In genomic region chr2:94333841-94334741, GRCm38 (mm10) we compare ENCODE assay signal across 9 mouse cellular contexts.
DNase-seq lines count a peak whose midpoint lies in the region; ATAC-seq and TF ChIP-seq lines count a peak whose summit lies in the region.
"Had no signal": no experiment of that assay in that cellular context is flagged by ENCODE, and none has a peak within 500 bp of the region (broad histone marks: within the 10 kb centered on the region; RNA-seq: fewer than 3 reads in every experiment).

No protein-coding gene starts in this region.

- no peak overlapping the region for H3K9ac ChIP-seq in hindbrain, embryonic 16.5 days (ENCODE audit: low read depth, low read length)
- H3K9ac ChIP-seq in hindbrain, embryonic 13.5 days, result no peak overlapping the region

- H3K9me3 ChIP-seq in hindbrain, embryonic 16.5 days (ENCODE audit: control insufficient read depth, low read length), result no peaks in the 10 kb centered on the region
- no peaks in the 10 kb centered on the region for H3K9me3 ChIP-seq in hindbrain, embryonic 13.5 days

- ATAC-seq in hindbrain, embryonic 16.5 days, result no peak
- ATAC-seq in hindbrain, embryonic 13.5 days (ENCODE audit: low FRiP score), result no peak

- H3K4me2 ChIP-seq in hindbrain, embryonic 16.5 days (ENCODE audit: low read length), result no peak overlapping the region
- no peak overlapping the region for H3K4me2 ChIP-seq in hindbrain, embryonic 13.5 days

- H3K4me3 ChIP-seq in hindbrain, embryonic 16.5 days (ENCODE audit: low read length), result no peak overlapping the region
- H3K4me3 ChIP-seq in hindbrain, embryonic 13.5 days, result no peak overlapping the region

- TF ChIP-seq POLR2A in brain, embryonic 14.5 days (IDR thresholded peaks at IDR 0.05; ENCODE audit: borderline replicate concordance, extremely low read depth, insufficient read depth, insufficient read length, poor library complexity, severe bottlenecking), result no peak

- H3K36me3 ChIP-seq in hindbrain, embryonic 16.5 days (ENCODE audit: control insufficient read depth, insufficient read depth, low read length), result peaks cover 21% of the 10 kb centered on the region
- peaks cover 86% of the 10 kb centered on the region for H3K36me3 ChIP-seq in hindbrain, embryonic 13.5 days

- 0 out of 2 replicates have a peak overlapping the region, but pooled peaks have one; percentile 12 for H3K27ac ChIP-seq in hindbrain, embryonic 16.5 days (ENCODE audit: low read depth, low read length)
- no peak overlapping the region for H3K27ac ChIP-seq in hindbrain, embryonic 13.5 days

- H3K27me3 ChIP-seq in hindbrain, embryonic 16.5 days (replicated peaks; ENCODE audit: control insufficient read depth, insufficient read depth, low read length), result no peaks in the 10 kb centered on the region
- H3K27me3 ChIP-seq in hindbrain, embryonic 13.5 days, result no peaks in the 10 kb centered on the region

- 78% methylated on average over 14 of the region's 14 CpGs for WGBS in hindbrain, embryonic 16.5 days
- 90% methylated on average over 14 of the region's 14 CpGs for WGBS in hindbrain, embryonic 13.5 days
- 74% methylated on average over 14 of the region's 14 CpGs for WGBS in large intestine, adult 2 months

- no peak for TF ChIP-seq CTCF in brain, embryonic 14.5 days (IDR thresholded peaks at IDR 0.05; ENCODE audit: borderline replicate concordance, extremely low read depth, insufficient read depth, insufficient read length)

- peak; percentile 71 for DNase-seq in brain, embryonic 14.5 days (ENCODE audit: low read depth)
- DNase-seq in fibroblast of lung, adult 2 months (ENCODE audit: low read depth), result peak; percentile 36
- peak; percentile 16 for DNase-seq in large intestine, adult 2 months (ENCODE audit: low read depth, low spot score)
- DNase-seq in urinary bladder, postnatal 4 days (ENCODE audit: low spot score in 2 of 2), result no peak
- no peak for DNase-seq in spleen, postnatal 4 days (ENCODE audit: low spot score in 2 of 2)
- DNase-seq in frontal cortex, postnatal 10 days (ENCODE audit: low spot score in 2 of 2), result no peak
- DNase-seq: right cerebral cortex, postnatal 4 days had no signal

- H3K4me1 ChIP-seq in hindbrain, embryonic 16.5 days (ENCODE audit: control insufficient read depth, insufficient read depth, low read depth, low read length), result no peaks in the 10 kb centered on the region
- H3K4me1 ChIP-seq in hindbrain, embryonic 13.5 days (replicated peaks), result no peaks in the 10 kb centered on the region

Comparison
In these comparisons a context has a peak if more than half of its experiments do, and no peak if none do; other contexts are left out.
1. DNase-seq: peak in brain, embryonic 14.5 days (single experiment), fibroblast of lung, adult 2 months (single experiment) and large intestine, adult 2 months (single experiment); none in urinary bladder, postnatal 4 days (0 of 2), spleen, postnatal 4 days (0 of 2) and frontal cortex, postnatal 10 days (0 of 2).